ENCODE assay signal across 30 mouse cellular contexts in genomic region chr2:134059916-134060618, GRCm38 (mm10).
DNase-seq lines count a peak whose midpoint lies in the region; ATAC-seq and TF ChIP-seq lines count a peak whose summit lies in the region.
"Had no signal": no experiment of that assay in that cellular context is flagged by ENCODE, and none has a peak within 500 bp of the region (broad histone marks: within the 10 kb centered on the region; RNA-seq: fewer than 3 reads in every experiment).

No protein-coding gene starts in this region.

- H3K36me3 ChIP-seq in midbrain, embryonic 14.5 days (ENCODE audit: control insufficient read depth, insufficient read depth, low read length), result no peaks in the 10 kb centered on the region
- no peaks in the 10 kb centered on the region for H3K36me3 ChIP-seq in midbrain, postnatal 0 days (ENCODE audit: insufficient read depth, low read length)
- H3K36me3 ChIP-seq in liver, embryonic 14.5 days (replicated peaks; ENCODE audit: control insufficient read depth, insufficient read depth, low read depth), result no peaks in the 10 kb centered on the region
- H3K36me3 ChIP-seq: G1E; heart, embryonic 10.5 days; heart, embryonic 15.5 days; hindbrain, embryonic 13.5 days; neural tube, embryonic 13.5 days had no signal

- DNase-seq in midbrain, embryonic 14.5 days, result peak; percentile 13
- DNase-seq in midbrain, postnatal 0 days (ENCODE audit: low spot score), result no peak
- DNase-seq in c-Kit-positive CD71-positive TER-119-negative erythroid progenitor cells, embryonic 14.5 days (ENCODE audit: low read depth), result peak; percentile 49
- DNase-seq in liver, embryonic 14.5 days (ENCODE audit: low read depth in 3 of 3, low spot score in 3 of 3), result peak; percentile 22 to 33 (median 29)
- no peak for DNase-seq in adrenal gland, postnatal 14 days
- no peak for DNase-seq in layer of hippocampus, postnatal 25 days (ENCODE audit: extremely low spot score in 1 of 2, low spot score in 1 of 2)
- DNase-seq: adrenal gland, postnatal 36 days; cerebellum, adult 11-12 months; cerebellum, adult 9-11 months; forebrain, postnatal 0 days; gastrocnemius, postnatal 25 days; heart, adult 11 months; kidney, adult 8-10 months; kidney, postnatal 4 days; layer of hippocampus, postnatal 36 days; left cerebral cortex, postnatal 4 days; lung, embryonic 14.5 days; right cerebral cortex, postnatal 4 days; thymus, adult 18-20 months; thymus, postnatal 36 days had no signal

- TF ChIP-seq CTCF in midbrain, postnatal 0 days (IDR thresholded peaks at IDR 0.05), result no peak
- TF ChIP-seq CTCF in liver, embryonic 14.5 days (IDR thresholded peaks at IDR 0.05; ENCODE audit: low read depth), result no peak

- ATAC-seq in midbrain, embryonic 14.5 days (ENCODE audit: low FRiP score, low TSS enrichment), result no peak
- ATAC-seq in midbrain, postnatal 0 days (ENCODE audit: low FRiP score), result no peak
- peak; percentile 79 for ATAC-seq in liver, embryonic 14.5 days (ENCODE audit: insufficient read depth)
- ATAC-seq in megakaryocyte-erythroid progenitor cell, adult 5-6 weeks (replicated peaks; ENCODE audit: low FRiP score, low TSS enrichment, poor library complexity, severe bottlenecking), result peak; percentile 98
- ATAC-seq: forebrain, postnatal 0 days; intestine, embryonic 16.5 days had no signal

- no peak overlapping the region for H3K9ac ChIP-seq in midbrain, embryonic 14.5 days (replicated peaks; ENCODE audit: low read length)
- H3K9ac ChIP-seq in midbrain, postnatal 0 days (replicated peaks; ENCODE audit: low read length, poor library complexity, severe bottlenecking), result no peak overlapping the region
- no peak overlapping the region for H3K9ac ChIP-seq in liver, embryonic 14.5 days (replicated peaks)
- H3K9ac ChIP-seq: forebrain, postnatal 0 days; heart, embryonic 15.5 days; hindbrain, embryonic 13.5 days; lung, embryonic 14.5 days; neural tube, embryonic 13.5 days had no signal

- no peak overlapping the region for H3K4me2 ChIP-seq in midbrain, embryonic 14.5 days (ENCODE audit: low read length)
- H3K4me2 ChIP-seq in midbrain, postnatal 0 days (ENCODE audit: low read depth, low read length, poor library complexity, severe bottlenecking), result no peak overlapping the region
- no peak overlapping the region for H3K4me2 ChIP-seq in liver, embryonic 14.5 days (ENCODE audit: low read depth)
- H3K4me2 ChIP-seq: heart, embryonic 15.5 days; hindbrain, embryonic 13.5 days; lung, embryonic 14.5 days; neural tube, embryonic 13.5 days had no signal

- no peaks in the 10 kb centered on the region for H3K27me3 ChIP-seq in midbrain, embryonic 14.5 days (ENCODE audit: control insufficient read depth, insufficient read depth, low read length)
- no peaks in the 10 kb centered on the region for H3K27me3 ChIP-seq in midbrain, postnatal 0 days (ENCODE audit: insufficient read depth, low read length)
- no peaks in the 10 kb centered on the region for H3K27me3 ChIP-seq in liver, embryonic 14.5 days (ENCODE audit: control insufficient read depth, insufficient read depth, low read length)
- H3K27me3 ChIP-seq: heart, embryonic 15.5 days; hindbrain, embryonic 13.5 days; neural tube, embryonic 13.5 days had no signal

- no peak overlapping the region for H3K27ac ChIP-seq in midbrain, embryonic 14.5 days (replicated peaks; ENCODE audit: low read depth, low read length)
- no peak overlapping the region for H3K27ac ChIP-seq in midbrain, postnatal 0 days (ENCODE audit: low read depth, low read length)
- no peak overlapping the region for H3K27ac ChIP-seq in liver, embryonic 14.5 days
- H3K27ac ChIP-seq: heart, embryonic 10.5 days; heart, embryonic 15.5 days; hindbrain, embryonic 13.5 days; kidney, postnatal 0 days; neural tube, embryonic 13.5 days; stomach, postnatal 0 days had no signal

- peak; percentile 74 for TF ChIP-seq EP300 in liver, embryonic 14.5 days (IDR thresholded peaks at IDR 0.05; ENCODE audit: low read depth)

- WGBS in midbrain, embryonic 14.5 days, result 73% methylated on average over 2 of the region's 2 CpGs
- 50% methylated on average over 2 of the region's 2 CpGs for WGBS in midbrain, postnatal 0 days
- 38% methylated on average over 2 of the region's 2 CpGs for WGBS in liver, embryonic 14.5 days (ENCODE audit: insufficient replicate concordance)

- H3K4me3 ChIP-seq in midbrain, embryonic 14.5 days (replicated peaks; ENCODE audit: low read depth, low read length), result no peak overlapping the region
- no peak overlapping the region for H3K4me3 ChIP-seq in midbrain, postnatal 0 days (ENCODE audit: low read depth, low read length)
- no peak overlapping the region for H3K4me3 ChIP-seq in liver, embryonic 14.5 days (ENCODE audit: insufficient read depth in 1 of 2, low read depth in 2 of 2, low read length in 2 of 2)
- H3K4me3 ChIP-seq: erythroblast, embryonic 14.5 days; heart, embryonic 10.5 days; heart, embryonic 15.5 days; hindbrain, embryonic 13.5 days; neural tube, embryonic 13.5 days had no signal

- no peaks in the 10 kb centered on the region for H3K9me3 ChIP-seq in midbrain, embryonic 14.5 days (ENCODE audit: control insufficient read depth, low read length)
- no peaks in the 10 kb centered on the region for H3K9me3 ChIP-seq in midbrain, postnatal 0 days (ENCODE audit: low read length)
- no peaks in the 10 kb centered on the region for H3K9me3 ChIP-seq in liver, embryonic 14.5 days (ENCODE audit: control insufficient read depth, low read length)
- H3K9me3 ChIP-seq: heart, embryonic 10.5 days; heart, embryonic 15.5 days; hindbrain, embryonic 13.5 days; neural tube, embryonic 13.5 days had no signal

- H3K4me1 ChIP-seq in midbrain, embryonic 14.5 days (ENCODE audit: control insufficient read depth, insufficient read depth, low read length), result no peaks in the 10 kb centered on the region
- no peaks in the 10 kb centered on the region for H3K4me1 ChIP-seq in midbrain, postnatal 0 days (ENCODE audit: insufficient read depth, low read length)
- H3K4me1 ChIP-seq in liver, embryonic 14.5 days (replicated peaks; ENCODE audit: control insufficient read depth in 2 of 2, insufficient read depth in 2 of 2, low read length in 1 of 2), result peaks cover 2 to 4% of the 10 kb centered on the region in 2 experiments; a peak in 1 of 4 replicates
- H3K4me1 ChIP-seq: heart, embryonic 10.5 days; heart, embryonic 15.5 days; hindbrain, embryonic 13.5 days; neural tube, embryonic 13.5 days had no signal

Comparison
In these comparisons a context has a peak if more than half of its experiments do, and no peak if none do; other contexts are left out.
1. DNase-seq: peak in midbrain, embryonic 14.5 days (single experiment), c-Kit-positive CD71-positive TER-119-negative erythroid progenitor cells, embryonic 14.5 days (single experiment) and liver, embryonic 14.5 days (3 of 3); none in midbrain, postnatal 0 days (single experiment), adrenal gland, postnatal 14 days (single experiment) and layer of hippocampus, postnatal 25 days (0 of 2).
2. ATAC-seq: peak in liver, embryonic 14.5 days (single experiment) and megakaryocyte-erythroid progenitor cell, adult 5-6 weeks (single experiment); none in midbrain, embryonic 14.5 days (single experiment) and midbrain, postnatal 0 days (single experiment).